Mouse (Mus musculus): ENCODE measurements around the gene Pacsin2.

Pacsin2 gene

GRCm38 (mm10) chr15:83332373-83332772, 132.0 kb downstream of the Pacsin2 start:
- DNase-seq (ENCODE audit: low spot score in 2 of 2): no peak

GRCm38 (mm10) chr15:83328952-83329351, 135.5 kb downstream of the Pacsin2 start:
- no peak for DNase-seq (ENCODE audit: low spot score in 2 of 2)
